Mouse (Mus musculus) duodenum, adult 2 months (tissue): ENCODE data around the gene Ube4a. TPM values are rescaled to one million over a fixed set of nuclear protein-coding genes. Genes with fewer than 3 reads are reported as not detected.

Experiments
- polyA plus RNA-seq: library from polyadenylated mRNA; depleted of rRNA; stranded (reverse); fragments of >200 nt; gene quantifications from 2 replicates; pipeline ENCODE4 v1.2.3, GENCODE M21; 2012; ENCODE audit warnings: low replicate concordance; rRNA removed

Gene Ube4a
- polyA plus RNA-seq: 3.0 and 4.0 TPM in 2 replicates

GRCm38 (mm10) chr9:44965126-44965832 is at the start of gene Ube4a:
Gene Ube4a (minus strand): TSS chr9:44965600.

GRCm38 (mm10) chr9:45009180-45010078 is 44.0 kb upstream of the Ube4a start, which contains the start of gene Cd3e:
Gene Cd3e (minus strand): TSS chr9:45009627.

GRCm38 (mm10) chr9:44981676-44982075 is 16.3 kb upstream of the Ube4a start, which contains the start of gene Cd3d:
Gene Cd3d (plus strand): TSS chr9:44981786.

GRCm38 (mm10) chr9:44980242-44980641 is 14.8 kb upstream of the Ube4a start, which contains the start of gene Cd3g:
Gene Cd3g (minus strand): TSS chr9:44980431.

GRCm38 (mm10) chr9:44920374-44921122 is 44.9 kb downstream of the Ube4a start, which contains the start of gene Atp5l:
Gene Atp5l (minus strand): TSS chr9:44920742.

GRCm38 (mm10) chr9:44881221-44881871 is 84.1 kb downstream of the Ube4a start, which contains the start of gene Kmt2a:
Gene Kmt2a (minus strand): TSS chr9:44881296.

Other genes with a start within 250 kb of the Ube4a start
- 37.7 and 70.1 TPM in 2 replicates for gene Phldb1, start 230.4 kb downstream of the Ube4a start, polyA plus RNA-seq
- 23.4 and 24.5 TPM in 2 replicates for gene Arcn1, start 197.8 kb downstream of the Ube4a start, polyA plus RNA-seq
- 17.6 and 24.9 TPM in 2 replicates for gene Ift46, start 197.7 kb downstream of the Ube4a start, polyA plus RNA-seq
- gene Tmem25, start 166.3 kb downstream of the Ube4a start, polyA plus RNA-seq: 5.6 and 6.3 TPM in 2 replicates
- gene Ttc36, start 162.5 kb downstream of the Ube4a start, polyA plus RNA-seq: 10.9 and 18.2 TPM in 2 replicates
- 4.2 and 8.4 TPM in 2 replicates for gene Kmt2a, start 84.3 kb downstream of the Ube4a start, polyA plus RNA-seq
- 155 and 339 TPM in 2 replicates for gene Atp5l, start 44.9 kb downstream of the Ube4a start, polyA plus RNA-seq
- 0.65 and 1.6 TPM in 2 replicates for gene Cd3g, start 14.8 kb upstream of the Ube4a start, polyA plus RNA-seq
- 0.64 and 2.9 TPM in 2 replicates for gene Cd3d, start 16.2 kb upstream of the Ube4a start, polyA plus RNA-seq
- 5.1 and 13.8 TPM in 2 replicates for gene Cd3e, start 44.0 kb upstream of the Ube4a start, polyA plus RNA-seq
- 7.6 and 16.9 TPM in 2 replicates for gene Mpzl2, start 74.2 kb upstream of the Ube4a start, polyA plus RNA-seq
- 1.5 and 2.1 TPM in 2 replicates for gene Mpzl3, start 89.6 kb upstream of the Ube4a start, polyA plus RNA-seq
- 1.2 TPM in 2 replicates for gene Jaml, start 113.6 kb upstream of the Ube4a start, polyA plus RNA-seq
- 0.71 and 0.75 TPM in 2 replicates for gene Scn2b, start 152.2 kb upstream of the Ube4a start, polyA plus RNA-seq
- 0.05 TPM in 1 of 2 replicates, not detected in the other for gene Scn4b, start 172.8 kb upstream of the Ube4a start, polyA plus RNA-seq
- 0.05 TPM in 1 of 2 replicates, not detected in the other for gene BC049352, start 216.4 kb upstream of the Ube4a start, polyA plus RNA-seq
- 46.7 and 62.2 TPM in 2 replicates for gene Tmprss4, start 238.5 kb upstream of the Ube4a start, polyA plus RNA-seq